Mouse (Mus musculus) bone marrow, adult 2 months (tissue): ENCODE data around the gene Krit1.

Source experiments
- CTCF ChIP-seq: fragments of 200-500 bp; IDR thresholded peaks from 2 replicates; pipeline ENCODE4 v1.5.1; 2011; ENCODE audit warnings: low read length, control low read depth; ENCODE audit not compliant: control insufficient read depth, insufficient read depth
- POLR2A ChIP-seq: fragments of 200-500 bp; IDR thresholded peaks from 2 replicates; pipeline ENCODE4 v1.6.1; 2011; ENCODE audit warnings: low read depth, mild to moderate bottlenecking, control low read depth, low read length, borderline replicate concordance; ENCODE audit not compliant: control insufficient read depth

DNA sequence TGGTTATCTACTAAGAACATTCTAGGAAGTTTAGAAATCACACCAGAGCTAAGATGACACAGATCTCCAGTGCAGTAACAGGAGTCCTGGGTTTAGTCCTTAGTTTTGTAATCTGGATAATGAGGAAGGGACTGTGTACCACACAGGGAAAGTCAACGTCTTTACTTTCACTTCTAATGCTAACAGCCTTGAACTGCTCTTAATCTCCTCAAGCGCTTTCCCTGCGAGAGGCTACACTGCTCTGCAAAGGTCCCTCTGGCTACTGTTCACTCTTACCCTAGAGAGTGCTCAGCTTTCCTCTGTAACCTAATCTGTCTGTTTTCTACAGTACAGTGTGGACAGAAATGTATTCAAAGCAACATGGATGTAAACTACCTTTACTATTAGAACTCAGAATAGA lies 31.0 kb upstream of the Krit1 start:
- TF ChIP-seq POLR2A = no peak
- no peak for TF ChIP-seq CTCF
